Mouse (Mus musculus) mesoderm, embryonic 11.5 days (tissue): ENCODE measurements around the gene Rbp7.
A peak's percentile ranks its signal among the peaks of the same experiment; 100 is the strongest.
"Not testable (repeated sequence)": the region's sequence is repeated elsewhere in the genome, so short reads cannot be mapped to it uniquely, and the experiment has no call there.

ENCODE experiments used
- DNase-seq: peaks from one replicate; pipeline ENCODE4 v3.0.0-alpha.2; 2012; ENCODE audit warnings: low read depth, low spot score

Rbp7 gene

DNA sequence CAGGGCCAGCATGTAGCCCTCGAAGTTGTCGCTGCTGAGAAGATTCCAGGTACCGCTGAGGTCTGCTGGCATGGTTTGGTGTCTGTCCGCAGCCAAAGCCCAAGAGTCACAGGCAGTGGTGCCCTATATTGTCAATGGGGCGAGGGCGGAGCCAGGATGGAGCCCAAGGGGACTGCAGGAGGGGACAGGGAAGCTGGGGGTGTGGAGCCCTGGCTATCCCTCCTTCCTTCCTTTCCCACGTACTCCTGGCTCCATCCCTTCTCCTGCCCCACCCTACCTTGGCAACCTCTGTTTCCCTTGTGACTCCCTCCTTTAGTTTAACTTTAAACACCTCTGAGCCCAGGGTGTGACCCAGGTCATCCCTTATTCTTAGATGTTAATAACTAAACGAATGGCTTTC is at the start of gene Rbp7:
TSS of gene Rbp7 (minus strand) at position 100 of the 400 bp plus-strand sequence.
- no peak for DNase-seq

DNA sequence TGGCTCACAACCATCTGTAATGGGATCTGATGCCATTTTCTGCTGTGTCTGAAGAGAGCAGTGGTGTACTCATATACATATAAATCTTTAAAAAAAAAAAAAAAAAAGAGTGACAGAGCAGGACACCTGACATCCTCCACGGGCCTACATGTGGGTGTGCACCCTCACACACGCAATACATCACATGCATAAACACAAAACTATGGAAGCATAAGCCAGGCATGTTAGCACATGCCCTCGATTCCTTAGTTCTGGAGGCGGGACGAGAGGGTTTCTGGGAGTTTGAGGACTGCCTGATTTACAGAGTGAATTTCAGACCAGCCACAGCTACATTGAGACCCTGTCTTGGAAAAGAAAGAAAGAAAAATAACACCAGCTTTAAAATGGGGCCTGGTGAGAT is 49.6 kb upstream of the Rbp7 start:
- no peak for DNase-seq

GRCm38 (mm10) chr4:149499790-149500189 is 45.0 kb upstream of the Rbp7 start:
- DNase-seq, result no peak

GRCm38 (mm10) chr4:149498901-149499300 is 44.1 kb upstream of the Rbp7 start:
- DNase-seq, result no peak

GRCm38 (mm10) chr4:149496612-149497011 is 41.8 kb upstream of the Rbp7 start:
- DNase-seq, result peak; percentile 67

DNA sequence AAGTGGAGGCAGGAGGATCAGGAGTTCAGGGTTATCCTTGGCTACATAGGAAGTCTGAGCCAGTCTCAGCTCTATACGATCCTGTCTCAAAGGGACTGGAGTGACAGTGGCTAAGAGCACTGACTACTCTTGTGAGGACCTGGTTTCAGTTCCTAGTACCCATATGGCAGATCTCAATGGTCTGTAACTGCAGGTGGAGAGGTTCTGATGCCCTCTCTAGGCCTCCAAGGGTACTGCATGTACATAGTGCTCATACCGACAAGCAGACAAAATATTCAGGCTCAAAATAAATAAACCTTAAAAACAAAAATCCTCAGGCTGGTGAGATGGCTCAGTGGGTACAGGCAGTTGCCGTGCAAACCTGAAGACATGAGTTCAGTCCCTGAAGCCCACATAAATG is 36.4 kb upstream of the Rbp7 start:
- DNase-seq, result no peak

DNA sequence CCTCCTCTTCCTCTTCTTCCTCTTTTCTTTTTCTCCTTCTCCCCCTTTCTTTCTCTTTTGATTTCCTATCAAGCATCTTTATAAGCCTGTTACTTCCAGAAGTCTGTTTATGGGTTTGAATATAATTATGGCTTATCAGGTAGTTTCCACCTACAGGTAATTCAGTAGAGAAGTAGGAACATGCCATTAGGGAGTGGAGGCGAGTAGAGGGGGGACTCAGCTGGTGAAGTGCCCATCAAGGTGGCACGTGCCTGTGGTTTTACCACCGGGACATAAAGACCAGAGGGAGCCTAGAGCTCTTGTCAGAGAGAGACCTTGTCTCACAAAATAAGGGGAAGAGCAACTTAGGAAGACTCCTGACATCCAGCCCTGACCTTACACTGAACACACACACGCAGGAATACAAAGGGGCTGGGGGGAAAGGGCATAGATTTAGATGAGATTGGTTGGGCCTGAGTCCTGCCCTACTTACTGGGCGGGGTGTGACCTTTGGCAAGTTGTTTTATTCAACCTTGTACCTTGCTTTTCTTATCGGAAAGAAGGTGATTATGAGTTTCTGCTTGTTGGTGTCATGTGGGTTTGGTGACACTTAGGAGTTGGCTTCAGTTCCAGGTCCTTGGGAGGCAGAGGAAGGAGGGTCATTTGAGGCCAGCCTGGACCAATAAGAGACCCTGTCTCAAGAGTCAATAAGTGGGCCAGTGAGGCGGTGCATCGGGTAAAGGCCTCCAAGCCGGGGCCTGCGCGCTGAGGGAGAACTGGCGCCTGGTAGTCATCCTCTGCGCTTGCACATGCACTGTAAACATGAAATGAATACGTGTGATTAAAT is 34.9 kb upstream of the Rbp7 start:
- no peak for DNase-seq

- no peak for DNase-seq
Observed at GRCm38 (mm10) chr4:149487729-149488128, 33.0 kb upstream of the Rbp7 start.

DNA sequence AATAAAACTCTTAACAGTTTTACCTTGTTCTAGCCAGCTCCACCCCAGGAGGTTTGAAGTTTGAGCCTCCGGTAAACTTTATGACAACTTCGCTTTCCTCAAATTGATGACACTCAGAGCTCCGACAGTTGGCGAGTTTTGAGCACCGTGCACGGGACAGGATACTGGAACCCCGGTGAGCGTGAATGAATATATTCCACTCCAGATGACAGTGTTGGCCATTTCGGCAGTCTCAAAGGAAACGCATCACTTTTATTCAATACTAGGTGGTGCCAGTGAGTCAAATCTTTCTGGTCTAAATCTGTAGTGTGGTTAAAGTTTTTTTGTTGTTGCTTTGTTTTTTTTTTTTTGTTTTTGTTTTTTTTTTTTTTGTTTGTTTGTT is 31.0 kb upstream of the Rbp7 start:
- DNase-seq, result no peak

DNA sequence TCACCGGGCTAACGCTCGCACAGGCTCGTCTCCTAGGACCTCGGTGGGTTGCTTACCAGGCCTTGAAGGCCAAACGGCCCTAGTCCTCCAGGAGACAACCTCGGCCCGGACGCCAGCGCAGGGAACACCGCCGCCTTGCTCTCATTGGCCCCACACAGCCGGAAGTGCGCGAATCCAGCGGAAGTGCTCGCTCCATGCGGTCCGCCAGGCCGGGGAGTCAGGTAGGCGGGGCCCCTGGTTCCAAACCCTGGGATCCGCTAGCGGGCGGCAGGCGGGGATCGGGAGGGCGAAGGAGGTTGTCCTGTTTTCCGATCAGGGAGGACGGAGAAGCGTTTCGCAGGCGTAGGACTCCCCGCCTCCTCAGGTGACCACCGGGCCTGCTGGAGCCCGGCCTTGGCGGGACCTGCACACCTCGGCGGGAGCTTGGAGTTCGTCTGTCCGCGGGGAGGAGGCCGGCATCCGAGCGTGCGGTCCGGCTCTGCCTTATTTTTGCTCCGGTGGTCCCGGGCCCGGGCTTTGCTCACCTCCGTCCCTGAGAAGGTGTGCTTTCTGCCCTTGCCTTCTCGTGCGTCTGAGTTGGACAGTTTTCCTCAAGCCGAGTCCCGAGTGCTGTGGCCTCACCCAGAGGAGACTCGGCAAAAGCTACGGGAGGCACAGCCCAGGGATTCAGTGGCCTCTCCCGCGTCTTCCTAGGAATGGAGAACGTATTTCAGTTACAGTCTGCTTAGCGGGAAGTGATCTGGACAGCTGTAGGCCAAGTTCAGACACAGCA is 30.5 kb upstream of the Rbp7 start, which contains the start of the genes Nmnat1 and Lzic:
TSS of gene Nmnat1 (minus strand) at position 150 of the 772 bp plus-strand sequence.
TSS of gene Lzic (plus strand) at position 177 of the 772 bp plus-strand sequence.
- peak; percentile 94 for DNase-seq

DNA sequence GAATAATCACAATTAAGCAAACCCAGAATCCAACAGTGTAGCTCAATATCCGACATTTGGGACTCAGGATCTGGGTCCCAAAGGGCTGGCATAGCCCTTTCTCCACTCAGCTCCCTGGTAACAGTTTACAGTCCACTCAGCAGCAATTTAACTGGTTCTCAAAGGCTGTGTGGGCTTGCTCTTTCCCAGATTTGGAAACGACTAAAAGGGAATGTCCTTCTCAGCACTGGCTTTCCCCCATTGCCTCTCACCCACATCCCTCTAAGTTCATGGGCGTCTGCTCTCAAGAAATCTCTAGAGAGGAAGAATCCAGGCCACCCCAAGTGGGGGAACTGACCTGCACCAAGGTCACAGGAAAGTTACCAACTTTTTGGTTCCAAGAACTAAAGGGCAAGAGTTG is 29.8 kb upstream of the Rbp7 start:
- DNase-seq, result no peak

GRCm38 (mm10) chr4:149477078-149477477 is 22.3 kb upstream of the Rbp7 start, which contains the start of gene Tmem274:
Gene Tmem274, plus strand, starts transcription at chr4:149477378.
- no peak for DNase-seq

DNA sequence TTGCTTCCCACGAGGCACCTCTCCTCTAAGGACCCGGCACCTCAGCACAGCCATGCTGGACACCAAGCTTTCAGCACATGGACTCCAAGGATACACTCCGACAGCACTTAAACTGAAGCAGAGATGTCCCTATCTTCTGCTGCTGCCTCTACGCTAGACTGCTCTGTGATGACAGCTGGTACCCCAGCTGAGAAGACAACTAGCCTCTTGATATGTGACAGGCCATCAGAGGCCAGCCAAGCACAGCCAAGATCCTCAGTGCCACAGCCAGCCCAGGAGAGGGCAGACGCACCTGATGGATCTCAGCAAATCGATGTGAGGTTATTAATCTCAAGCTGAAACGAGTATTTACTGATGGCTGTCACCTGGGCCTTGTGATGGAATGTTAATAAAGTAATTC is 20.3 kb upstream of the Rbp7 start:
- no peak for DNase-seq

DNA sequence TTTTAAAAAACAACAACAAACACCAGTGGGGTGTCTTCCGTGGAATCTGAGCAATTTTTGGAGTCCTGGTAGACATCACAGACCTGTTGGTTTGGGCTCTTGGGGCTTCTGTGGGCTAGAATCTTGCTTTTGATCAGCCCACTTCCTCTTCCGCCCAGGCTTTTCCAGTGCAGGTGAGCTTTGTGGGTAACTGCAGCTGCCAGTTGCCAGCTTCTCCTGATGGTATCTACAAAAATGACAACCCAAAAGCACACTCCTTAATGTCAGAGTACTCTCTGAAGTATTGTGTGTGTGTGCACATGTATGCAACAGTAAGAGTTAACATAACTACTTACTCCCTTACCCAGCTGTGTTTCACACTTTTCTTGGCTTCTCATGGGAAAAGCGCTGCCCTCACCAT is 14.8 kb upstream of the Rbp7 start:
- no peak for DNase-seq

GRCm38 (mm10) chr4:149463435-149463950 is 8.7 kb upstream of the Rbp7 start:
- DNase-seq, result no peak

GRCm38 (mm10) chr4:149462305-149462971 is 7.7 kb upstream of the Rbp7 start:
- no peak for DNase-seq

GRCm38 (mm10) chr4:149461579-149462304 is 7.0 kb upstream of the Rbp7 start:
- DNase-seq, result no peak

GRCm38 (mm10) chr4:149460475-149460874 is 5.7 kb upstream of the Rbp7 start:
- not testable (repeated sequence) for DNase-seq

DNA sequence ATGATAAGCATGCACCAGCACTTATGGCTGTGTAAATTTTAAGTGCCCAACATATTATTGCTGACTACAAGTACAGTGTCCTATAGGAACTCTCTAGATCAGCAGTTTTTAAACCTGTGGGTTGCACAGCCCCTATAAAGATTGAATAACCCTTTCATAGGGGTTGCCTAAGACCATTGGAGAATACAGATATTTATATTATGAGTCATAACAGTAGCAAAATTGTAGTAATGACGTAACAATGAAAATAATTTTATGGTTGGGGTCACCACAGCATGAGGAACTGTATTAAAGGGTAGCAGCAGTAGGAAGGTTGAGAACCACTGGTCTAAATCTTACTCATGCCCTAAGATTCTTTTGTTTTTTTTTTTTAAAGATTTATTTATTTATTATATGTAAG is 4.6 kb upstream of the Rbp7 start:
- no peak for DNase-seq

- DNase-seq, result no peak
Observed at GRCm38 (mm10) chr4:149458526-149458925, 3.7 kb upstream of the Rbp7 start.

- no peak for DNase-seq
Observed at GRCm38 (mm10) chr4:149457831-149458430, 3.2 kb upstream of the Rbp7 start.
